Mouse (Mus musculus) CH12.LX (cell line): ENCODE results near the gene Lman1l.

Experiments
- CTCF ChIP-seq, 2 experiments: IDR thresholded peaks in 1 of 2; conservative IDR thresholded peaks in 1 of 2; 2 replicates each; pipeline ENCODE4 v1.5.1; 2011 to 2012; ENCODE audit warnings: low read depth in 2 of 2, low read length in 2 of 2, improper control_type of control experiment in 1 of 2, inconsistent platforms in 1 of 2, mild to moderate bottlenecking in 1 of 2, moderate library complexity in 1 of 2
- EP300 ChIP-seq: IDR thresholded peaks from 2 replicates; pipeline ENCODE4 v1.6.1; 2011; ENCODE audit warnings: low read length, improper control_type of control experiment
- HCFC1 ChIP-seq: IDR thresholded peaks from 2 replicates; pipeline ENCODE4 v1.6.1; 2012; ENCODE audit warnings: low read depth, mild to moderate bottlenecking, inconsistent platforms, low read length, improper control_type of control experiment
- JUN ChIP-seq: IDR thresholded peaks from 2 replicates; pipeline ENCODE4 v1.6.1; 2011; ENCODE audit warnings: low read depth, mild to moderate bottlenecking, low read length, improper control_type of control experiment, moderate library complexity; ENCODE audit not compliant: insufficient read depth
- MAFK ChIP-seq: IDR thresholded peaks from 2 replicates; pipeline ENCODE4 v1.6.1; 2011; ENCODE audit warnings: low read length, improper control_type of control experiment; ENCODE audit not compliant: insufficient replicate concordance
- MAX ChIP-seq: IDR thresholded peaks from 2 replicates; pipeline ENCODE4 v1.6.1; 2011; ENCODE audit warnings: low read length, improper control_type of control experiment
- MXI1 ChIP-seq: IDR thresholded peaks from 2 replicates; pipeline ENCODE4 v1.6.1; 2011; ENCODE audit warnings: mild to moderate bottlenecking, low read depth, low read length, improper control_type of control experiment
- NELFE ChIP-seq: IDR thresholded peaks from 2 replicates; pipeline ENCODE4 v1.6.1; 2011; ENCODE audit warnings: low read depth, low read length, improper control_type of control experiment
- POLR2A ChIP-seq: IDR thresholded peaks from 2 replicates; pipeline ENCODE4 v1.6.1; 2011; ENCODE audit warnings: low read depth, mild to moderate bottlenecking, improper control_type of control experiment, low read length
- RAD21 ChIP-seq: IDR thresholded peaks from 2 replicates; pipeline ENCODE4 v1.6.1; 2011; ENCODE audit warnings: low read depth, mild to moderate bottlenecking, low read length, improper control_type of control experiment, moderate library complexity
- SIN3A ChIP-seq: IDR thresholded peaks from 2 replicates; pipeline ENCODE4 v1.6.1; 2012; ENCODE audit warnings: low read length, improper control_type of control experiment, inconsistent platforms
- TBP ChIP-seq: conservative IDR thresholded peaks from 2 replicates; pipeline ENCODE4 v1.6.1; 2011; ENCODE audit warnings: low read depth, low read length, improper control_type of control experiment
- ZC3H11A ChIP-seq: IDR thresholded peaks from 2 replicates; pipeline ENCODE4 v1.6.1; 2012; ENCODE audit warnings: low read depth, mild to moderate bottlenecking, inconsistent platforms, low read length, improper control_type of control experiment
- ZNF384 ChIP-seq: IDR thresholded peaks from 2 replicates; pipeline ENCODE4 v1.6.1; 2012; ENCODE audit warnings: low read depth, low read length, improper control_type of control experiment, inconsistent platforms

GRCm38 (mm10) chr9:57625674-57626500 is 5.3 kb upstream of the Lman1l start:
- no peak for TF ChIP-seq EP300
- TF ChIP-seq POLR2A, result no peak; the same call in 1 of the 2 replicates
- TF ChIP-seq CTCF (conservative IDR thresholded peaks at IDR 0.05 in 1 of 2, IDR thresholded peaks at IDR 0.05 in 1 of 2; ENCODE audit: low read depth in 2 of 2, low read length in 2 of 2), result no peak
- TF ChIP-seq MAFK, result no peak
- TF ChIP-seq ZNF384, result no peak
- TF ChIP-seq NELFE, result no peak
- no peak for TF ChIP-seq JUN
- TF ChIP-seq SIN3A, result no peak
- TF ChIP-seq MXI1, result no peak
- TF ChIP-seq HCFC1, result no peak
- TF ChIP-seq ZC3H11A, result no peak
- TF ChIP-seq RAD21, result no peak
- TF ChIP-seq TBP, result no peak
- no peak for TF ChIP-seq MAX
